Mouse (Mus musculus): ENCODE results near the gene Gm13030.

DNA sequence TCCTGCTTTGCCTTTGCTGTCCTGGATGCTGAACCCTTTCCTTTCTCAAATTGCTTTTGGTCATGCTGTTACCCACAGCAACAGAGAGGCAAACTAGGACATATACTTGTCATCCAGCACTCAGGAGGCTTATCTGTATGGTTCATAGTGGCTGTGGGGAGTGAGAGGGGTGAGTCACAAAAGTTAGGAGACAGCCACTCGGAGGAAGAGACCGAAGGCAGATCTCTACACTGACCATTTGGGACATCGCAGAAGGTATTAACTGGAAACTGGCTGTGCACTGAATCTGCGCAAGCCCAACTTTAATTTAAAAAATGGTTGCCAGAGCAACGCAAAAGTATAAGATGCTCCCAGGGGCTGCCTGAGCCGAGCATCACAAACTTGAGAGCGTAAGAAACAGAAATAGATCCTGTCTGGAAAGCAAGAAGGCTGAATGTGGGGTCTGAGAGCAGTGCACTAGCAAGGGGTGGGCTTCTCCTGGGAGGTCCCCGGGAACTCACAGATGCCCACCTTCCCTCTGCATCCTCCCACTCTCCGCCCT is 18.6 kb downstream of the Gm13030 start:
- TF ChIP-seq ZNF384 (IDR thresholded peaks at IDR 0.05; ENCODE audit: low read depth, low read length) (no peak), ZC3H11A (IDR thresholded peaks at IDR 0.05; ENCODE audit: borderline replicate concordance, low read depth, low read length) (no peak)
